Mouse (Mus musculus) hindbrain, embryonic 15.5 days (tissue): ENCODE results near the gene Twist1. TPM values are rescaled to one million over a fixed set of nuclear protein-coding genes. Genes with fewer than 3 reads are reported as not detected.

Source experiments
- ATAC-seq: fragments of 200-750 bp; cut with Nextera tagmentation; 2 replicates; pipeline ENCODE4 v1.8.0; 2017; ENCODE audit warnings: low read depth, moderate number of reproducible peaks, moderate TSS enrichment; ENCODE audit not compliant: low FRiP score
- H3K27ac ChIP-seq: fragments of 300-500 bp; sonication (generic); replicated peaks from 2 replicates; pipeline ENCODE4 v1.5.1; 2015; ENCODE audit warnings: mild to moderate bottlenecking, inconsistent platforms
- H3K27me3 ChIP-seq: fragments of 300-500 bp; sonication (generic); 2 replicates; pipeline ENCODE4 v1.6.1; 2015; ENCODE audit warnings: control low read depth, inconsistent platforms
- H3K36me3 ChIP-seq: fragments of 300-500 bp; sonication (generic); 2 replicates; pipeline ENCODE4 v1.6.1; 2015; ENCODE audit warnings: control low read depth, inconsistent platforms
- H3K4me1 ChIP-seq: fragments of 300-500 bp; sonication (generic); replicated peaks from 2 replicates; pipeline ENCODE4 v1.6.1; 2015; ENCODE audit warnings: control low read depth, inconsistent platforms
- H3K4me2 ChIP-seq: fragments of 300-500 bp; sonication (generic); 2 replicates; pipeline ENCODE4 v1.6.1; 2015; ENCODE audit warnings: moderate library complexity, mild to moderate bottlenecking, inconsistent platforms
- H3K4me3 ChIP-seq: fragments of 300-500 bp; sonication (generic); 2 replicates; pipeline ENCODE4 v1.5.1; 2015; ENCODE audit warnings: mild to moderate bottlenecking, inconsistent platforms
- H3K9ac ChIP-seq: fragments of 300-500 bp; sonication (generic); 2 replicates; pipeline ENCODE4 v1.6.1; 2015; ENCODE audit warnings: inconsistent platforms
- H3K9me3 ChIP-seq: fragments of 300-500 bp; sonication (generic); 2 replicates; pipeline ENCODE4 v1.6.1; 2016; ENCODE audit warnings: control low read depth, inconsistent platforms
- WGBS: fragments of 180-500 bp; shearing (Covaris S2); methylation state at CpG from one replicate; pipeline ENCODE4 v1.1.7; 2015; 5-methylcytosine and 5-hydroxymethylcytosine counted together
- polyA plus RNA-seq: library from polyadenylated mRNA; unstranded; fragments of >200 nt; fragmentation: Nextera tagmentation; extraction: Ambion mirVana; gene quantifications from 2 replicates; pipeline ENCODE4 v1.2.1, GENCODE M21; 2015

Twist1 gene
- polyA plus RNA-seq, 1 experiment from 2014 or later: 1.2 TPM

- ATAC-seq: no peak
- no peaks in the 10 kb centered on the region for H3K9me3 ChIP-seq
- H3K4me2 ChIP-seq: 0 out of 2 replicates have a peak overlapping the region, but pooled peaks have one; percentile 75
- H3K36me3 ChIP-seq: no peaks in the 10 kb centered on the region
- H3K4me3 ChIP-seq: peak overlapping the region; percentile 41
- 2% methylated on average over 6 of the region's 6 CpGs for WGBS
- peaks cover 82% of the 10 kb centered on the region for H3K27me3 ChIP-seq
- H3K9ac ChIP-seq: no peak overlapping the region
- H3K4me1 ChIP-seq: peaks cover 22% of the 10 kb centered on the region
- no peak overlapping the region for H3K27ac ChIP-seq
Measured at GRCm38 (mm10) chr12:33959206-33959605, 1.7 kb downstream of the Twist1 start.

DNA sequence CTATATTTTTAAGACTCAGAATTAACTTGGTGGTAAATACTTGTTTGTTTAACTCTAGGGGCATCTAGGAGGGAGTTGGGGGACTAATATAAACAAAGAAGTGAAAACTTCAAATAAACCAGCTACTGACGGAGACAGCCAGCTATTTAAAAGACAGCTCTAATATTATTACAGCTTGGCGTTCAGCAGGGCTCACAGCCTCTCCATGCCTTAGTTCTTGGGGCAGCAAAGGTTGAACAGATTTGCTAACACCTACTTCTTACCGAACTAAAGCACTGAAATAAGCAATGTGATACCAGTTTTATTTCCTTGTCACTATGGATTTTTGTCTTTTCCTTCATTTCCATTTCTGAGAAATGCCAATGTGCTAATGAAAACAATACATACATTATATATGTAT is 2.4 kb downstream of the Twist1 start:
- no peak overlapping the region for H3K9ac ChIP-seq
- no peak overlapping the region for H3K4me2 ChIP-seq
- peaks cover 83% of the 10 kb centered on the region for H3K27me3 ChIP-seq
- no peak overlapping the region for H3K27ac ChIP-seq
- H3K4me3 ChIP-seq: no peak overlapping the region
- no peak for ATAC-seq
- no peaks in the 10 kb centered on the region for H3K9me3 ChIP-seq
- whole genome bisulfite sequencing: 7% methylated on average over 3 of the region's 3 CpGs
- no peaks in the 10 kb centered on the region for H3K36me3 ChIP-seq
- H3K4me1 ChIP-seq: peaks cover 22% of the 10 kb centered on the region

- ATAC-seq: no peak
- Histone ChIP-seq H3K4me1 (peaks cover 22% of the 10 kb centered on the region), H3K4me2 (no peak overlapping the region), H3K9me3 (no peaks in the 10 kb centered on the region), H3K36me3 (no peaks in the 10 kb centered on the region), H3K9ac (no peak overlapping the region), H3K4me3 (no peak overlapping the region), H3K27ac (no peak overlapping the region), H3K27me3 (peaks cover 83% of the 10 kb centered on the region)
- 14% methylated on average over 5 of the region's 5 CpGs for WGBS
Measured at GRCm38 (mm10) chr12:33961013-33961412, 3.5 kb downstream of the Twist1 start.

GRCm38 (mm10) chr12:33962118-33962772 is 4.8 kb downstream of the Twist1 start:
- Histone ChIP-seq H3K36me3 (no peaks in the 10 kb centered on the region), H3K27me3 (peaks cover 77% of the 10 kb centered on the region)
- 3% methylated on average over 17 of the region's 17 CpGs for WGBS

GRCm38 (mm10) chr12:33962773-33963130 is 5.3 kb downstream of the Twist1 start:
- 5% methylated on average over 9 of the region's 9 CpGs for WGBS

More at GRCm38 (mm10) chr12:33962118-33962772, 4.8 kb downstream of the Twist1 start:
- Histone ChIP-seq H3K9me3 (no peaks in the 10 kb centered on the region), H3K4me3 (no peak overlapping the region), H3K27ac (no peak overlapping the region), H3K4me1 (peaks cover 16% of the 10 kb centered on the region), H3K4me2 (no peak overlapping the region), H3K9ac (no peak overlapping the region)
- ATAC-seq: 0 out of 2 replicates have a peak, but pooled peaks have one; percentile 21

GRCm38 (mm10) chr12:33963671-33964369 is 6.3 kb downstream of the Twist1 start:
- ATAC-seq: no peak
- peaks cover 13% of the 10 kb centered on the region for H3K4me1 ChIP-seq
- H3K4me3 ChIP-seq: no peak overlapping the region
- H3K27ac ChIP-seq: no peak overlapping the region
- no peak overlapping the region for H3K4me2 ChIP-seq
- H3K36me3 ChIP-seq: no peaks in the 10 kb centered on the region
- WGBS: 4% methylated on average over 15 of the region's 15 CpGs
- H3K9ac ChIP-seq: no peak overlapping the region
- H3K9me3 ChIP-seq: no peaks in the 10 kb centered on the region
- H3K27me3 ChIP-seq: peaks cover 74% of the 10 kb centered on the region

More at GRCm38 (mm10) chr12:33962773-33963130, 5.3 kb downstream of the Twist1 start:
- Histone ChIP-seq H3K9me3 (no peaks in the 10 kb centered on the region), H3K27me3 (peaks cover 76% of the 10 kb centered on the region), H3K4me1 (peaks cover 15% of the 10 kb centered on the region), H3K27ac (no peak overlapping the region), H3K4me2 (no peak overlapping the region), H3K9ac (no peak overlapping the region), H3K4me3 (no peak overlapping the region), H3K36me3 (no peaks in the 10 kb centered on the region)
- ATAC-seq: no peak

DNA sequence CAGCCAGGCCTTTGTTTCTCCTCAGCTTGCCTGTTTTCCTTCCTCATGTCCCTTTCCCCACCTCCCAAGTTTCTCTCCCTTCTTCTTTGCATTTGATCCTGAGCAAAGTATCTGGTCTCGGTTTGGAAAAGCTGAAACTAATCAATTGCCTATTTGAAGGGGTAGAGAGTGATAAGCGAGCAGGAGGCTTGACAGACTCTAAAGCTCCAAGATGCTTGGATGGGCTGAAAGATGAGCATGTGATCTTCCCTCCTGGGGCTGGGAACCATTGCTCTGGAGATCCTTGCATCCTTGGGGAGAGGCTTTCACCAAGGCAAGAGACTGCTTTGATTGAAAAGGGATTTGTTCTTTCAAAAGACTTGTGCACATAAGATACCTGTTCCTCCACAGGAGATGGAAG is 7.0 kb downstream of the Twist1 start:
- Histone ChIP-seq H3K4me2 (no peak overlapping the region), H3K36me3 (no peaks in the 10 kb centered on the region), H3K27me3 (peaks cover 74% of the 10 kb centered on the region), H3K4me1 (peaks cover 13% of the 10 kb centered on the region), H3K4me3 (no peak overlapping the region), H3K9ac (no peak overlapping the region), H3K9me3 (no peaks in the 10 kb centered on the region), H3K27ac (no peak overlapping the region)
- no peak for ATAC-seq
- WGBS: 9% methylated on average over 2 of the region's 2 CpGs

- Histone ChIP-seq H3K4me1 (peaks cover 13% of the 10 kb centered on the region), H3K9ac (no peak overlapping the region), H3K4me3 (no peak overlapping the region), H3K27me3 (peaks cover 77% of the 10 kb centered on the region), H3K4me2 (no peak overlapping the region), H3K27ac (no peak overlapping the region), H3K9me3 (no peaks in the 10 kb centered on the region), H3K36me3 (no peaks in the 10 kb centered on the region)
- no peak for ATAC-seq
- WGBS: 8% methylated on average over 5 of the region's 5 CpGs
Measured at GRCm38 (mm10) chr12:33965661-33966360, 8.3 kb downstream of the Twist1 start.

DNA sequence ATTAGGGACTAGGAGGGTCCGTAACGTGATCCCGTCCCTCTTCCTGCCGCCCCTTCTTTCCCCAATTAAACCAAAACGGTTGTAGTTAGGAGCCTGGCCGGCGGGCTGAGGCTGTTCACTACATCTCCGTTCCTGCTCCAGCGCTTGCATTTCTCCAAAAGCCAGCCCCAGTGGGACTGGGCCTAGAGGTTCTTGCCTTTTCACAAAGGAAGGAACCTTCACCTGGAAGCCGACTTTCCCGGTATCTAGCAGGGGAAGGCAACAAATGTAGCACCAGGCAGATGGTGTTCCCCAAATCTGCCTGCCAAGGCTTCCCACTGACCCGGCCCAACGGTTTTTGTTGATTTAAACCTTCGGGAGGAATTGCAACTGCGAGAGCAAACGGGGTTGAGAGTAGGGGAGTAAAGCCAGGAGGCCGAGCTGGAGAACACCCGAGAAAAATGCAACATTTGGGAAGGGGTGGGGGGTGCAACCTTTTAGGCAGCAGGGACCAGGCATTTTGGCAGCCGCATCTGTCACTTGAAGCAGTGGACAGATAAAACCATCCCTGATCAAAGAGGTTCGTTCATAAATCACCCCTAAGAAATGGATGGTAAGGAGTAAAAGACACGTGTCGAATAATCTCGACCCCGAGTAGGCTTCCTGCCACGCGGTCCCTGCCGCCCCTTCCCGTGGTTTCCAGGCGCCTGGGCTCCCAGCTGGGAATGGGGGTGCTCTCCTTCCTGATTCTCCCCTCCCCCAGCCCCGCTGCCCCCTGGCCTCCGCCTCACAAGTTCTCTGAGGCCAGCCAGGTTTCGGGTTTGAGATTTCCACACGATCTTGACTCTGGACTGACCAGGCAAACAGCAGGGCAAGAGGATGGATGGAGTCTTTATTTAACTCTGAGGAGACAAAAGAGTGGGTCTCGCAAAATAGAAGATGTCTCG is 9.3 kb downstream of the Twist1 start:
- H3K4me3 ChIP-seq: peak overlapping the region; percentile 0; the same call in 1 of the 2 replicates
- H3K4me2 ChIP-seq: peak overlapping the region; percentile 42
- peaks cover 77% of the 10 kb centered on the region for H3K27me3 ChIP-seq
- WGBS: under 1% methylated on average over 35 of the region's 35 CpGs
- no peak overlapping the region for H3K27ac ChIP-seq
- no peaks in the 10 kb centered on the region for H3K36me3 ChIP-seq
- peaks cover 13% of the 10 kb centered on the region for H3K4me1 ChIP-seq
- no peaks in the 10 kb centered on the region for H3K9me3 ChIP-seq
- H3K9ac ChIP-seq: no peak overlapping the region
- 0 out of 2 replicates have a peak, but pooled peaks have one; percentile 4 for ATAC-seq

DNA sequence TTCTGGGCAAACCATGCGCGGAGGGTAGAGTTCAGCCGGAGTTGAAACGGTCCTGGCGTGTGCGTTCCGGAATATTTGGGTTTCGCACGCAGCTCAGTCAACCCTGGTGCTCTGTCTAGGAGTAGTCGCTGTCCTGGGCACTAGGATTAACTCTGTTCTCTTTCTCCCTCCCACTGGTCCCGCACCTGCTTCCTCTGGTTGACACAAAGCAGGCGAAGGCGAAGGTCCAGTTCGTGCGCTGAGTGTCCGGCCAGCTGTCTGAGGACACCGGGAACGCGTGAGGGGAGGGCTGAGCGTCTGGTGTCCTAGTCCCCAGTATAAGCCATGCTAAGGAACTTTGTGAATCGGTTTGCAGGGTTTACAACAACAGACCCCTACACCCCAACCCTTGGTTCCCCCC is 10.0 kb downstream of the Twist1 start:
- ATAC-seq: peak; percentile 72; the same call in 1 of the 2 replicates
- WGBS: 1% methylated on average over 21 of the region's 21 CpGs
- H3K4me3 ChIP-seq: peak overlapping the region; percentile 0; the same call in 1 of the 2 replicates
- no peaks in the 10 kb centered on the region for H3K9me3 ChIP-seq
- H3K27me3 ChIP-seq: peaks cover 73% of the 10 kb centered on the region
- no peak overlapping the region for H3K9ac ChIP-seq
- no peaks in the 10 kb centered on the region for H3K36me3 ChIP-seq
- peaks cover 13% of the 10 kb centered on the region for H3K4me1 ChIP-seq
- H3K4me2 ChIP-seq: peak overlapping the region; percentile 42
- H3K27ac ChIP-seq: no peak overlapping the region
